Mouse (Mus musculus): ENCODE results near the gene Flii. TPM values are rescaled to one million over a fixed set of nuclear protein-coding genes. Genes with fewer than 3 reads are reported as not detected.

Gene Flii
- total and polyA plus RNA-seq, 3 experiments = 71.8 to 111 TPM; not detected in 1

GRCm38 (mm10) chr11:60775578-60775977, 48.5 kb upstream of the Flii start:
- TF ChIP-seq ZNF384 (IDR thresholded peaks at IDR 0.05; ENCODE audit: low read depth, low read length) = no peak
- TF ChIP-seq USF1 (IDR thresholded peaks at IDR 0.05; ENCODE audit: low read depth, low read length) = no peak
- TF ChIP-seq MYC (IDR thresholded peaks at IDR 0.05; ENCODE audit: low read depth, low read length) = no peak
- TF ChIP-seq HCFC1 (IDR thresholded peaks at IDR 0.05; ENCODE audit: low read depth, low read length) = no peak
- no peak for TF ChIP-seq KAT2A (conservative IDR thresholded peaks at IDR 0.05; ENCODE audit: low read depth, low read length)
- TF ChIP-seq TCF12 (IDR thresholded peaks at IDR 0.05; ENCODE audit: low read depth, low read length) = no peak
- no peak for TF ChIP-seq MAZ (IDR thresholded peaks at IDR 0.05; ENCODE audit: low read depth, low read length)
- TF ChIP-seq MXI1 (IDR thresholded peaks at IDR 0.05; ENCODE audit: low read depth, low read length) = no peak
- no peak for TF ChIP-seq USF2 (IDR thresholded peaks at IDR 0.05; ENCODE audit: borderline replicate concordance in 1 of 2, insufficient read depth in 1 of 2, low read depth in 1 of 2, low read length in 2 of 2)
- no peak for TF ChIP-seq RAD21 (IDR thresholded peaks at IDR 0.05; ENCODE audit: low read depth, low read length)
- TF ChIP-seq GATA1 (IDR thresholded peaks at IDR 0.05; ENCODE audit: low read depth, low read length) = no peak
- TF ChIP-seq ZMIZ1 (IDR thresholded peaks at IDR 0.05; ENCODE audit: low read depth, low read length) = no peak
- TF ChIP-seq EP300 (IDR thresholded peaks at IDR 0.05; ENCODE audit: low read depth in 1 of 2, low read length in 2 of 2) = no peak
- TF ChIP-seq POLR2AphosphoS2 (IDR thresholded peaks at IDR 0.05; ENCODE audit: low read length) = no peak
- no peak for TF ChIP-seq ETS1 (IDR thresholded peaks at IDR 0.05; ENCODE audit: low read depth, low read length)
- no peak for TF ChIP-seq GABPA (IDR thresholded peaks at IDR 0.05; ENCODE audit: low read depth, low read length)
- Histone ChIP-seq H3K79me2 (ENCODE audit: control insufficient read depth, insufficient read depth, low read length, poor library complexity) (peaks cover 74% of the 10 kb centered on the region), H3K27ac (ENCODE audit: control insufficient read depth, low read depth, low read length) (no peak overlapping the region), H3K9ac (ENCODE audit: control insufficient read depth, low read depth, low read length, poor library complexity, severe bottlenecking) (peak overlapping the region; percentile 77), H3K4me1 (ENCODE audit: control insufficient read depth in 1 of 2, insufficient read depth in 2 of 2, low read length in 2 of 2) (peaks cover 0 to 44% of the 10 kb centered on the region in 2 experiments; a peak in 3 of 4 replicates), H3K36me3 (ENCODE audit: control insufficient read depth in 1 of 2, insufficient read depth in 2 of 2, low read length in 2 of 2) (peaks cover 0 to 50% of the 10 kb centered on the region in 2 experiments; a peak in 2 of 4 replicates), H3K27me3 (ENCODE audit: control insufficient read depth in 1 of 2, insufficient read depth in 2 of 2, low read length in 2 of 2) (no peaks in the 10 kb centered on the region), H3K4me3 (ENCODE audit: control insufficient read depth in 1 of 2, insufficient read depth in 1 of 2, low read depth in 2 of 2, low read length in 2 of 2) (peak overlapping the region; percentile 73 to 82), H3K9me3 (replicated peaks; ENCODE audit: insufficient read depth, low read length) (no peaks in the 10 kb centered on the region)
- DNase-seq (ENCODE audit: low read depth, low spot score) = no peak

DNA sequence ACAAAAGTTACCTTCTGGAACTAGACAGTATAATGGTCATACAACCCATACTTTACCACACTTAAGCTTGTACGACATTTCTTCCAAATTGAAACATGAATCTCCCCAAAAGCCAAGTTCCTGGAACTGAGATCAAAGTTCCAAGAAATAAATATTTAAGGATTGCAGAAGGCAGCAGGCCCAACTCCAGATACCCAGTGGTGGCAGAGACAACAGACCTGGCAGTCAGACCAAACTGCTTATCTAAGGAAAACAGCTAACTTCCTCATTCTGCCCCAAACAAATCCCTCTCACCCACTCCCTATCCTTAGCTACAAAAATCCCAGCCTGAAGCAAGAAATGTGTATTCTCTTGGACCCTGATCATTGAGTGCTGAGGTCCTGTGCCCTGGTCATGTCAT, 47.8 kb upstream of the Flii start:
- H3K36me3 ChIP-seq (ENCODE audit: control insufficient read depth in 1 of 2, insufficient read depth in 2 of 2, low read length in 2 of 2) = peaks cover 0 to 43% of the 10 kb centered on the region in 2 experiments; a peak in 2 of 4 replicates
- H3K4me3 ChIP-seq (ENCODE audit: control insufficient read depth in 1 of 2, insufficient read depth in 1 of 2, low read depth in 2 of 2, low read length in 2 of 2) = no peak overlapping the region
- H3K79me2 ChIP-seq (ENCODE audit: control insufficient read depth, insufficient read depth, low read length, poor library complexity) = peaks cover 68% of the 10 kb centered on the region
- H3K9ac ChIP-seq (ENCODE audit: control insufficient read depth, low read depth, low read length, poor library complexity, severe bottlenecking) = no peak overlapping the region
- no peaks in the 10 kb centered on the region for H3K9me3 ChIP-seq (replicated peaks; ENCODE audit: insufficient read depth, low read length)
- TF ChIP-seq JUND (IDR thresholded peaks at IDR 0.05; ENCODE audit: low read depth, low read length) (no peak), HCFC1 (IDR thresholded peaks at IDR 0.05; ENCODE audit: low read depth, low read length) (0 out of 2 replicates have a peak, but pooled peaks have one; percentile 29), RCOR1 (IDR thresholded peaks at IDR 0.05; ENCODE audit: low read depth, low read length) (peak; percentile 99), ETS1 (IDR thresholded peaks at IDR 0.05; ENCODE audit: low read depth, low read length) (peak; percentile 73; the same call in 1 of the 2 replicates), BHLHE40 (IDR thresholded peaks at IDR 0.05; ENCODE audit: borderline replicate concordance, low read depth, low read length) (peak; percentile 46; the same call in 1 of the 2 replicates), TAL1 (IDR thresholded peaks at IDR 0.05; ENCODE audit: low read length) (peak; percentile 95), TCF12 (IDR thresholded peaks at IDR 0.05; ENCODE audit: low read depth, low read length) (peak; percentile 85), POLR2AphosphoS5 (IDR thresholded peaks at IDR 0.05; ENCODE audit: borderline replicate concordance, low read depth, low read length) (no peak), SIN3A (IDR thresholded peaks at IDR 0.05; ENCODE audit: low read length) (peak; percentile 77), POLR2AphosphoS2 (IDR thresholded peaks at IDR 0.05; ENCODE audit: low read length) (no peak), ELF1 (IDR thresholded peaks at IDR 0.05; ENCODE audit: low read depth, low read length) (no peak), MXI1 (IDR thresholded peaks at IDR 0.05; ENCODE audit: low read depth, low read length) (peak; percentile 21; the same call in 1 of the 2 replicates), EP300 (IDR thresholded peaks at IDR 0.05; ENCODE audit: low read depth in 1 of 2, low read length in 2 of 2) (peak; percentile 84 to 93), MAFK (IDR thresholded peaks at IDR 0.05; ENCODE audit: borderline replicate concordance, low read depth, low read length) (peak; percentile 66; the same call in 1 of the 2 replicates), GATA1 (IDR thresholded peaks at IDR 0.05; ENCODE audit: low read depth, low read length) (peak; percentile 95), MAX (IDR thresholded peaks at IDR 0.05; ENCODE audit: low read length) (no peak)
- peaks cover 0 to 38% of the 10 kb centered on the region in 2 experiments; a peak in 3 of 4 replicates for H3K4me1 ChIP-seq (ENCODE audit: control insufficient read depth in 1 of 2, insufficient read depth in 2 of 2, low read length in 2 of 2)
- no peak overlapping the region for H3K27ac ChIP-seq (ENCODE audit: control insufficient read depth, low read depth, low read length)
- H3K27me3 ChIP-seq (ENCODE audit: control insufficient read depth in 1 of 2, insufficient read depth in 2 of 2, low read length in 2 of 2) = no peaks in the 10 kb centered on the region
- DNase-seq (ENCODE audit: low read depth, low spot score) = peak; percentile 91

Measured in MEL (cell line).